Mouse (Mus musculus): ENCODE results near the gene Syn2.

DNA sequence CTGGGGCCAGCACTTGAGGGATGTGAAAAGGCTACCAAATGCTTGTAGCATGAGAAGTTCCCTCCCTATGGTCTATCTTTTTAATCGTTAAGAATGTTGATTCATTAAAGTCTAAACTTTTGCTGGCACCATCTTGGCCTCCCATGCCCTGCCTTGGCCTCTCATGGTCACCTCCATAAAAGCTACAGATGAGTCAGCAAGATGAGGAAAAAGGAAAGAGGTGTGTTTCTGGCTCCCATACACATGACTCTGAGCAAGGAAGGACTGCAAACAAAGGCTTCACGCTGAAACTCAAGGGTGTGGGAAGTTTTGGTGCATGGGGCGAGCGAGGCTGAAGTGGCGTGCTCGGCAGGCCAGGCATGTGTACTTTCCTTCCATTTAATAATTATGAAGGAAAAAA is 184.1 kb downstream of the Syn2 start:
- TF ChIP-seq CTCF (conservative IDR thresholded peaks at IDR 0.05; ENCODE audit: insufficient read depth, insufficient read length, low read depth, low read length) (no peak), POLR2A (IDR thresholded peaks at IDR 0.05; ENCODE audit: low read depth, low read length) (no peak)
